Mouse (Mus musculus) kidney, postnatal 0 days (tissue): ENCODE measurements around the gene Akap7. TPM values are rescaled to one million over a fixed set of nuclear protein-coding genes. Genes with fewer than 3 reads are reported as not detected.

Source experiments
- ATAC-seq: fragments of 200-750 bp; cut with Nextera tagmentation; replicated peaks from 2 replicates; pipeline ENCODE4 v1.8.0; 2017; ENCODE audit warnings: low read depth, moderate number of reproducible peaks, moderate TSS enrichment, moderate library complexity; ENCODE audit not compliant: low FRiP score
- DNase-seq: peaks from one replicate; pipeline ENCODE4 v3.0.0-alpha.2; 2016; ENCODE audit warnings: low spot score
- H3K27ac ChIP-seq: fragments of 300-500 bp; sonication (generic); 2 replicates; pipeline ENCODE4 v1.5.1; 2014; ENCODE audit warnings: mild to moderate bottlenecking
- H3K27me3 ChIP-seq: fragments of 300-500 bp; sonication (generic); 2 replicates; pipeline ENCODE4 v1.6.1; 2014; ENCODE audit warnings: low read length, mixed read lengths; ENCODE audit not compliant: insufficient read depth
- H3K36me3 ChIP-seq: fragments of 300-500 bp; sonication (generic); 2 replicates; pipeline ENCODE4 v1.6.1; 2014; ENCODE audit warnings: low read length, mixed read lengths; ENCODE audit not compliant: insufficient read depth
- H3K4me1 ChIP-seq: fragments of 300-500 bp; sonication (generic); replicated peaks from 2 replicates; pipeline ENCODE4 v1.6.1; 2014; ENCODE audit warnings: antibody characterized with exemption, low read length, mixed read lengths; ENCODE audit not compliant: insufficient read depth
- H3K4me2 ChIP-seq: fragments of 300-500 bp; sonication (generic); 2 replicates; pipeline ENCODE4 v1.6.1; 2014; ENCODE audit warnings: mild to moderate bottlenecking, low read length, moderate library complexity, mixed read lengths
- H3K4me3 ChIP-seq: fragments of 300-500 bp; sonication (generic); replicated peaks from 2 replicates; pipeline ENCODE4 v1.5.1; 2014; ENCODE audit warnings: low read depth, low read length
- H3K9ac ChIP-seq: fragments of 300-500 bp; sonication (generic); 2 replicates; pipeline ENCODE4 v1.6.1; 2014; ENCODE audit warnings: low read depth, low read length
- H3K9me3 ChIP-seq: fragments of 300-500 bp; sonication (generic); replicated peaks from 2 replicates; pipeline ENCODE4 v1.6.1; 2016; ENCODE audit warnings: low read length, inconsistent platforms, mixed read lengths
- CTCF ChIP-seq: IDR thresholded peaks from 2 replicates; pipeline ENCODE4 v1.5.1; 2016; ENCODE audit warnings: antibody characterized with exemption, low read depth, mild to moderate bottlenecking, moderate library complexity
- WGBS: fragments of 180-500 bp; shearing (Covaris S2); extraction: QIAGEN DNeasy Blood & Tissue Kit; methylation state at CpG from one replicate; pipeline ENCODE4 v1.1.7; 2014; 5-methylcytosine and 5-hydroxymethylcytosine counted together
- polyA plus RNA-seq: library from polyadenylated mRNA; unstranded; fragments of >200 nt; fragmentation: Nextera tagmentation; extraction: Ambion mirVana; gene quantifications from 2 replicates; pipeline ENCODE4 v1.2.1, GENCODE M21; 2015

The Akap7 gene
- polyA plus RNA-seq, 1 experiment from 2014 or later, result 40.3 TPM

DNA sequence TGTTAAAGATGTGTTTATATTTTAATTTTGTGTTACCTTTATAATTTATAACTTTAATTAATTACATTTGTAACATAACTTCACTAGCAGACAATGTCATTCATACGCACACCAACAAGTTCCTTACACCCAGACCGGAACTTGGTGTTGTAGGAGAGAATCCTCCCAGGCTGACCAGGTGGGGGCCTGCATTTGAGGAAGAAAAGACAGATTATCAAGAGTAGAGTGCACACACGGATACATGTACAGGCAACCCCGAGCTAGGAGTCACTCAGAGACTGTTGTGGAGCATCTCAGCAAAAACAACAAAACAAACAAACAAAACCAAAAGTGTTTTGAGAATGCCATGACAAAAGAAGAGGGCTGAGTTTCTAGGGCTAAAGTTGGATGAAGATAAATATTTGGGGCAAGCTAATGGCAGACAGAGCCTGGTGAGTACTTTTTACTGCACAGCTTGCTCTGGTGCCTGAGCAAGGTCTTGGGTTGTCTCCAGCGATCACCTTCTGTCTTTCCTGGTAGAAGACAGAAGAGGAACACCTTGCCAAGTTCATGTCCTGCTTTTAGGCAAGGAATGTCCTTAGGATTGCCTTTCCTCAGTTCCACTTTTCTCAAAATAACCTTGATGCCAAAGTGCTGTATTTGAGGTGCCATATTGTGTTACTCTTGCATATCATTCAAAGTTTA is 186.7 kb downstream of the Akap7 start:
- no peak overlapping the region for H3K4me2 ChIP-seq
- H3K9me3 ChIP-seq, result no peaks in the 10 kb centered on the region
- TF ChIP-seq CTCF, result no peak
- no peak overlapping the region for H3K4me3 ChIP-seq
- H3K27me3 ChIP-seq, result no peaks in the 10 kb centered on the region
- H3K4me1 ChIP-seq, result no peaks in the 10 kb centered on the region
- no peak overlapping the region for H3K27ac ChIP-seq
- ATAC-seq, result no peak
- no peak for DNase-seq
- 93% methylated on average over 5 of the region's 5 CpGs for WGBS
- H3K36me3 ChIP-seq, result no peaks in the 10 kb centered on the region
- H3K9ac ChIP-seq, result no peak overlapping the region

Other genes with a start within 250 kb of the Akap7 start
- 45.5 and 50.7 TPM in 2 replicates for gene Epb41l2, start 51.9 kb upstream of the Akap7 start, polyA plus RNA-seq
- gene Smlr1, start 228.4 kb upstream of the Akap7 start, polyA plus RNA-seq, result 2.6 and 3.2 TPM in 2 replicates